Mouse (Mus musculus) testis, adult 2 months (tissue): Measurements from ENCODE around the gene Nbea.

Experiments
- CTCF ChIP-seq: fragments of 200-500 bp; IDR thresholded peaks from 2 replicates; pipeline ENCODE4 v1.5.1; 2012; ENCODE audit warnings: low read depth, mild to moderate bottlenecking, inconsistent platforms, low read length, moderate library complexity; ENCODE audit not compliant: control insufficient read depth, insufficient read depth, insufficient replicate concordance
- POLR2A ChIP-seq: fragments of 200-500 bp; IDR thresholded peaks from 2 replicates; pipeline ENCODE4 v1.6.1; 2012; ENCODE audit warnings: low read depth, mild to moderate bottlenecking, inconsistent platforms, low read length, moderate library complexity; ENCODE audit not compliant: control insufficient read depth

DNA sequence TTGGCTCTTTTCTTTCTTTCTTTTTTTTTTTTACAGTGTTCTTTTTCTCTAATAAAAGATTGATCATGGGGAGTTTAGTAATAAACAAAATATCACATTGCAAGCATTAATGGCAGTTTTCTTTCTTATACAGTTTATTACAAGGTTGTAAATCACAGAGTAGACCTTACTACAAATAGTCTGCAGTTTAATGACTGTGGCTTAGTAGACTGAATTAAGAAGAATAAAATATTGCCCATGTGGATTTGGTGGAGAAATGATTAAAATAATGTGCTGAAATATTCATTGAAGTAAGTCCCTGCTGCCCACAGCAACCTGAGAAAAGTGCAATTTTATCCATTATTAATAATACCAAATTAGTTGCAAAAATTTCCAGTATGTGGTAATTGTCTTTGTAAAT, 363.9 kb downstream of the Nbea start:
- TF ChIP-seq POLR2A (no peak), CTCF (no peak)
